Mouse (Mus musculus): ENCODE measurements at regions not wholly inside any gene's neighbourhood (a gene's known extent, or its start where the extent isn't known, plus 50 kb on each side); places are given as distances from the start of the nearest gene placed in this dataset.

DNA sequence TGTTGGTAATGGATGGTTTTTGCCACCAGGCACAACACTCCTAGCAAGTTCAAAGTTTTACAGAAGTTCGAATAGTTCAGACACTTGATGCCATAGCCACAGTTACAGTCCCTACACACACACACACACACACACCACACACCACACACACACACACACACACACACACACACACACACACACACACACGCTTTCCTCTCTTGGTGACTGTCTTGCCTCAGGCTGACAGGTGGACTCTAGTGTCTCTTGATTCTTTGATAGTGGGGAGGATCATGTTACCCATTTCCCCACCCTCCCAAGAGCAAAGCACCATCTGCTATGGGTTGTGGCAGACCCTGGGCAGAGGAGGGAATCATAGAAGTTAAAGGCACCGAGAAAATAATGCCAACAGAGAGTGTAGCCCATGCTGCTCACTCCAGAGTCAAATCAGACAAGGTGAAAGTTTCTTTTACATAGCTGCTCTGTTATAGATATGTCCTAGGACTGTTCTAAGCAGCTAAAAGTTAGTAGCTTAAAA, 75.9 kb downstream of the Klhl25 start:
- DNase-seq (ENCODE audit: extremely low read depth, insufficient read length, low spot score) = no peak

DNA sequence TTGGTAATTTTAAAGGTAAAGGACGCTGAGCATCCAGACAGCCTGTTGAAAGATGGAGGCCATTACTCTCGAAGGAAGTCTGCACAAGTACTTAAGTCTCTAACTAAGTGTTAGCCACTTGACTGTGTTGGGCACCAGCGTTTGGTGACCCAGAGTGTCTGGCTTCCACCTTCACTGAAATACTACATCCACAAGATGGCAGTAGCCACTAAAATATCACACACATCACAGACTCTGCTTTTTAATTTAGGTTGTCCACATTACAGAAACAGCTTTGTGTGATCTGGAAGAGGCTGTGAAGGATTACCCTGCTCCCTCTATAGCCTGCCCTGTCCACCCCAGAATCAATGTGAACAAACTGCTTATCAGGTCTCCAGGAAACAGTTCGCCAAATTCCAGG, 79.4 kb downstream of the Klhl25 start:
- DNase-seq (ENCODE audit: extremely low read depth, insufficient read length, low spot score) = no peak

DNA sequence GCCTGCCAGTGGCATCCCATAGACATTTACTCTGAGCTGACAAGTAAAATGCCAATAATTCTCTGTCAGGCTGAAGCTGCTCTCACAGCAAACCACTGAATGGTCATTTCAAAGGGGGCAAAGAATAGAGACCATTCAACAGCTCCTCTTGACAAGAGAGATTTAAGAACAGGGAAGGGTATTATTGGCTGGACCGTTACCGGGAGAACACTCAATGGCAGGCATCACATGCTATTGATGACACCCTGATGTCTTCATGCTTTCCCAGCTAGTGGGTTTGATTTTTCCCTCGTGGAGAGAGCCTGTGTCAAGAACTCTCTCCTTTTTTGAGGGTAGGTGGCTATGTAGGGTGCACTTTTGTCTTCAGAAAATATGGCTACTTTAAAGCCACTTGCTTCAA, 95.7 kb downstream of the Klhl25 start:
- no peak for DNase-seq (ENCODE audit: extremely low read depth, insufficient read length, low spot score)

DNA sequence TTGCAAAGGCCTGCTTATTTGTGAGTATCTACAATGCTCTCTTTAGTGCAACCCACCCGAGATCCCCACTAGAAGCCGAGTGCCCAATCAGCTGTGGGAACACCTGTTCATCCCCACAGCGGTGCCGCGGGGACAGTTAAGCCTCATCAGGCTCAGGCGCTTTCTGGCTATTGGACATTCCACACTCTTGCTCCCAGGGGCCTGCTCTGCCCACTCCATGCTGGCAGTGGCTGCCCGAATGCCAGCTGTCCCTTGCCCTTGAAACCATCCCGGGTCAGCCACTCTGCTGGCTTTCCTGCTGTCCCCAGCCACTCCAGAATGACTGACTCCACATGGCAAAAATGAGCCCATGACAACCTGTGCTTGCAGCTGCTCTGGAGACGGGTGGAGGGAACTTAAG, 107.6 kb downstream of the Klhl25 start:
- DNase-seq (ENCODE audit: extremely low read depth, insufficient read length, low spot score) = peak; percentile 2

DNA sequence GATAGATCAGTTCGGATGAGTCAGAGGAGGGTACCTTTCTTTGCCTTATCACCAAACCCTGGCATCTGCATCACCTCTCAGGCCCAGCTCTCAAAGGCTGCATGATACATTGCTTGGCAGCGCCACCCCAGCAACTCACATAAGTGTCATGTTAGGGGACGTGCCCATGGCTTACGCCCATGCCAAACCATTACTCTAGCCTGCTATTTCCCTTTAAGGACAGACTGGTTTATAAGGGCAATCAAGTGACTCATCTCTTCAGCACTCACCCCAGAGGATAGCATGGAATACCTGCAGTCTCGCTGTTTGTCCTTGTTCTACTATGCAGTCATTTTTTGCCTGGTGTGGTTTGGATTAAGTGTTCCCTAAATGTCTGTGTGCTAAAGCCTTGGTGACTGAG, 109.3 kb downstream of the Klhl25 start:
- DNase-seq (ENCODE audit: extremely low read depth, insufficient read length, low spot score) = no peak

DNA sequence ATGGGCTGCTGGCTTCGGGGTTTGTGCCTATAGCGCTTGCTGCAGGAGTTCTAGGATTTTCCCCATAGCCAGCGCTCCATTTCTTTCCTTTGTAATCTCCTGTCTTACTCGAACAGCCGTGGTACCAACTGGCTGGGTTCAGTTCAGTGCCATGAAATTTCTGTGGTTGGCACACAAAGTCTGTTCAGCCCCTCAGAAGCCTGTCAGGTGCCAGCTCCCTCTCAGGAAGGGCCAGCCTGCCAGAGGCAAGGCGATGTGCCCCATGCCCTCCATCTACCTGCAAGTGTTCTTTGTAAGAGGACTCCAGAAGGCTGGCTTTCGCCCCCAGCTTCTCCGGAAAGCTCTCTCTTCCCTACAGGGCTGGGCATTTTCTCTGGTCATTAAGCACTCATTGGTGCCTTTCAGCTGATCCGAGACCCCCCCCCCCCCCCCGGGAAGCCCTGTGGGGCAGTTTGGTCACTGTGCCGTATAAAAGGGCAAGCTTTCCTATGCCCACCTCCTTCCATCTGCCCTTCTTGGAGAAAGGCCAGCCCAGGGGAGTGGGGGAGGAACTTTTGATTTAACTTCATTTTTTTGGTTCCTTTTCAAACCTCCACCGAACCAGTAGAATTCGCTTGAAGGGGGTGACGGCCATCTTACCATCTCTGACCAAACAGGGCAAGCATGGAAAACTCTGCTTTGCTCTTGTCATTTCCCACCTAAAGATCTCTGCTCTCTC, 112.0 kb downstream of the Klhl25 start:
- DNase-seq (ENCODE audit: extremely low read depth, insufficient read length, low spot score) = no peak

DNA sequence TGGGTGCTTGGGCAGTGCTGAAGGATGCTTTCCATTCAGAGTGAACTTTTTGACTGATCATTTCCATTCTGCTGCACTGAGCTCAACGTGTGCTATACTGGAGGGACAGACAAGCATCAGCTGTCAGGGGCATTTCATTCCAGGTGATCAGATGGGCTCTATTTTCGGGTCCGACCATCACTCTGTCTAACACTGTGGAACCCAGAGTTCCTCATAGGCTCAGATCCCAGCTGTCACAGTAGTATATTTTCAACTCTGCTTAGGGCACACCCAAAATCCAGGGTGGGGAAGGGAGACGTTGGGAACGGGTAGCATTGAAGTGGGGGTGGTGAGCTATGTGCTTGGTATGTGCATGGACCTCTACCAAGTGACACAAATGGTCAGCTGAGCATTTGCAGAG, 120.1 kb downstream of the Klhl25 start:
- no peak for DNase-seq (ENCODE audit: extremely low read depth, insufficient read length, low spot score)

DNA sequence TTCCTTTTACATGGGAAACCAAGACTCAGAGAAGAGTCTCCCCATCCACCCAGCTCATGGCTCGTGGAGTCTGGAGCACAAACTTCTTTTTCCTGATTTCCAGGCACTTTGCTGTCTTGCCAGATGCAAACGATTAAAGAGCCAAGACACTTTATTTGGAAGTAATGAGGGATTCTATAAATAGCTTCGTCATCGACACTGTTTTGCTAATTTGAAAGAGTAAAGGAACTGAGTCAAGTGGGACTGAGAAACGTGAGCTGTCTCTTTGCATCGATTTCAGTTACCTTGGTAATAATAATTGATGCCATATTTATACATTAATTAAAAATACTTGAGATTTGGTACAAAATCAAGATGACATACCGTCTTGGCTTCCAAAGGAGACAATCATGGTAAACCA, 122.8 kb downstream of the Klhl25 start:
- DNase-seq (ENCODE audit: extremely low read depth, insufficient read length, low spot score) = no peak

DNA sequence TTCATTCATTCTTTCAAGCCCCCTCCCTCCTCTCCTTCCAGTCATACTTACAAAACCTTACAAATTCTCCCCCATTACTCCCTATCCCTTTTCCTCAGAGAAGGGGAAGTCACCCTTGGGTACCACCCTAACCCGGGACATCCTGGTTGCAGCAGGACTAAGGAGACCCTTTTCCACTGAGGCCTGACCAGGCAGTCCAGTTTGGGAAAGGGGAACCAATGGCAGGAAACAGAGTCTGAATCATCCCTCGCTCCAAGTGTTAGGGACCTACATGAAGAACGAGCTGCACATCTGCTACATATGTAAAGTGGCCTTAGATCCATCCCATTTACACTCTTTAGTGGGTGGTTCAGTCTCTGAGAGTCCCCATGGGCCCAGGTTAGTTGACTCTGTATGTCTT, 123.6 kb downstream of the Klhl25 start:
- DNase-seq (ENCODE audit: extremely low read depth, insufficient read length, low spot score) = no peak

DNA sequence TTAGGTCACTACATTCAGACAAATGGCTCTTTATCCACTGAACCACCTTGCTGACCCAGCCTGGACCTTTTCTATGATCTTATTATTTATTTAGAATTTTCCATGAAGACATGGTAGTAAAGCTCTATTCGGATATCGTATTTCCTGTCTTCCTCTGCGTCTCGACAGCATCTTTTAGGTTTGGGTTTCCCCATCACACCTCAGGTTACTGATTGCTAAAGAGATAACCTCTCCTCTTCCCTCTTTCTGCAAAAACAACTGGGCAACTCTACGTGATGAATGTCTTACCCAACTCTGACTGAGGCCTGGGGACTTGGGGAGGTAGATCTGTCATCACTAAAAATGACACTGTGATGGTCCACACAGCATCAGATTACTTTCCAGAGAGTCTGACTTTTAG, 133.4 kb downstream of the Klhl25 start:
- no peak for DNase-seq (ENCODE audit: extremely low read depth, insufficient read length, low spot score)

DNA sequence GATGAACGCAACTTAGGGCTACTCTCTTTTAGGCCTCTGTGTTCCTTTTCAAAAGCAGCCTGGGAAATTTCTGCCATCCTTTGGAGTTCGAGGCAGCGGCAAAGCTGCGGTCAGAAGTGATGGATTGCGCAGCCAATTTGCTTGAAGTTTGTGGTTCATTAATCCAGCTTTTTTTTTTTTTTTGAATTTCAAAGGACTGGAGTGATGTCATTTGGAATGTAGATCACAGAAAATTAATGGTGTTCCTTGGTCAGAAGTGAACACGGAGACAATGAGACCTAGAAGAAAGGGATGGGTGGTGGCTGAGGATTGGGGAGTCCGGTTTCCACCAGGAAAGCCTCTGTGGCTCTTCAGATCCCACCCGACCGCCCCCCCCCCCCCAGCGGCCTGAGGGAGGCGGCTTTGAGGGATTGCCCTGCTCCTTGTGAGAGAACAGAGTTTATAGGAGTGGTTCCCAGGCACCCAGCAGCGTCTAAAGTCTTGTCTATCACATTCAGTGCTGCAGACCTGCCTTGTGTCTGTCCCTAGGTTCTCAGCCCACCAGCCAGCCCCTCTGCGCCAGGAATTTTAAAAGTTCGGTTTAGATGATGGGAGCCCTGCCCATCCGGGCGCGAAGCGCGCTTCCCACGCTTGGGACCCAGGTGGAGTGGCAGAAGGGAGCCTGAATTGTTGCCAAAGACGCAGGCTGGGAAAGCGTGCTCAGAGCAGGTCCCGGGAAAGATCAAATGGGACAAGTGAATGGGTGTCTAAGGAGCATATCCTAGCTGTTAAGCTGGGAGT, 135.1 kb downstream of the Klhl25 start:
- DNase-seq (ENCODE audit: extremely low read depth, insufficient read length, low spot score) = no peak

DNA sequence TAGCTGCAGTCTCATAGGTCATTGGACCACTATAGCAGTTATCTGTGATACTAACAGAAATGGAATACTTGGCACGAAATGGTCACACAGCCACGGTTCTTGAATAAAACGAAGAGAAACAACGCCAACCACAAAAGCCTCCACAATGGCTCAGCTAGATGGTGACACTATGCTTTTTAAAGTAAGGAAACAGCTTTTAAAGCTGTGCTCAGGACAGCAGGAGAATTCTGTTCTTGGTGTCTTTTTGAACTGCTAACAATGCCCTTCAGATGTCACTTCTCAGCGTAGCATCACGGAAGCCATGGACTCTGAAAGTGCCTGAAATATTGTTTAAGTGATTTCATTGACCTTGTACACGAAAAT, 135.7 kb downstream of the Klhl25 start:
- no peak for DNase-seq (ENCODE audit: extremely low read depth, insufficient read length, low spot score)

DNA sequence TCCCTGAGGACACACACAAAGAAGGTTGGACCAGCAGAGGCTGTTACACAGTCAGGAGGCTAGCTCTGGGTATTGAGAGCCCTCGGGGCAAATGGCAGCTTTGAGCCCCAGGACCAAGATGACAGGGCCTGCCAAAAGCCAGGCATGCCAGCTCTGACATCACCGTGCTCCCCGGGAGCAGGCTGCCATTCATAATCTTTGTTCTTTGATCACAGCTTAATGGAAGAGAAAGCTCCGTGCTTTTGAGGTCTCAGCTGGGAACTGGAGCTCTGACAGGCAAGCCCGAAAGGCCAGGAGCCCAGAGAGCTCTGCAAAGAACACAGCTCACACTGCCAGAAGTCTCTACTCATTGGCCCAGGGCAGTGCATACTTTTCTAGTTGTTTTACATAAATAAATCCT, 150.7 kb downstream of the Klhl25 start:
- DNase-seq (ENCODE audit: extremely low read depth, insufficient read length, low spot score) = no peak

DNA sequence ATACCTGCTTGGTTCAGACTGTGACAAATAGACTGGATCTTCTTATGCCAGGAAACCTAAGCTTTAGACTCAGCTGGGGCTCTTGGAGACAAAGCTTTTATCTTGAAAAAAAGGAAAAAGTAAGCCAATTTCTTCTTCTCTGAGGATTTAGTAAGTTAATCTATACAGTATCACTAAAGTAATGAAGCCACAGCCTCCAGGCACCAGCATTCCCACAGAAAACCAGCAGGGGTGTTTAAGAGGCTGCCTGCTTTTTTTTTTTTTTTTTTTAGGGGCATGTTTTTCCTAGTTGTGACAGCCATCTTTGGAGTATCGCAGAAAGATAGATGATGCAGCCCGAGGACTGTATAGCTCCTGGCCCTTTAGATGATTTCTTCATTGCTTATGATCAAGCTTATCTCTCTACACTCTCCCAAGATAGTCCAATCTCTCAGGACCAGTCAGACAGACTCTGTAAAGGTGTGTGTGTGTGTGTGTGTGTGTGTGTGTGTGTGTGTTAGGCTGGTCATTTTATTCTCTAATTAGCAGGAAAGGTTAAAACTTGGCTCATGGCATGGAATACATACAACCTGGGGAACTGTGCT, 151.3 kb downstream of the Klhl25 start:
- no peak for DNase-seq (ENCODE audit: extremely low read depth, insufficient read length, low spot score)

DNA sequence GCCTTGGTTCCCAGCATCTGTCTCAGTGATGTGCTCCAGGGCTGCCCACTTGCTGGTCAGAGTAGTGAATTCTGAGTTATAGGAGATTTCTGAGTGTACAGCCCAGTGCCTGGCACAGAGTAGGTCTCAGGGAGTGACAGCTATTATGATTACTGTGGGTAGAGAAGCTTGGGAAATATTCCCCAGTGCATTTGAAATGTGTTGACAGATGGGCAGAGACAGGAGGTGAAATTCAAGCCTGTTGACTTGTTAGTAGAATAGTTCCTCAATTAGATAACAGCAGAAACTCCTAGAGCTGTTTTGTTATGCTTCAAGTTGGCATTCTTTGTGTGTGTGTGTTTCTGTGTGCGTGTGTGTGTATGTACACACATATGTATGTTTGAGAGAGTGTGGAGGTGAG, 152.9 kb downstream of the Klhl25 start:
- no peak for DNase-seq (ENCODE audit: extremely low read depth, insufficient read length, low spot score)

DNA sequence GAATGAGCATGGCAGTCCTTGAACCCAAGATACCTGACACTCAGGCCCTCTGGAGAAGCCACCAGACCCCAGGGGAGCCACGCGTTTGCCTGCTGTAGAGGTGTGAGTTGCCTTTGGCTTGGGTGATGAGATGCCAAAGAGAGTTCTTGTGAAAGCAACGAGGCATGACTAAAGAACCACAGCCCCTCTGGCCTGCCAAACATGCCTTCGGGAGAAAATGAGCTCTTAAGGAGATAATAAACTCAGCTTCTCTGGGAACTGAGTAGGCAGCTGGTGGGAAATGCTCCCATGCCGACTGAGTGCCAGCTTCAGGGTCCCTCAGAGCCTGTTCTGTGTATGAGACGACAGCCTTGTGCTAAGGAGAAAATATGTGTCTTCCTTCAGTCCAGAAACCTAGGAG, 160.1 kb downstream of the Klhl25 start:
- DNase-seq (ENCODE audit: extremely low read depth, insufficient read length, low spot score) = no peak

DNA sequence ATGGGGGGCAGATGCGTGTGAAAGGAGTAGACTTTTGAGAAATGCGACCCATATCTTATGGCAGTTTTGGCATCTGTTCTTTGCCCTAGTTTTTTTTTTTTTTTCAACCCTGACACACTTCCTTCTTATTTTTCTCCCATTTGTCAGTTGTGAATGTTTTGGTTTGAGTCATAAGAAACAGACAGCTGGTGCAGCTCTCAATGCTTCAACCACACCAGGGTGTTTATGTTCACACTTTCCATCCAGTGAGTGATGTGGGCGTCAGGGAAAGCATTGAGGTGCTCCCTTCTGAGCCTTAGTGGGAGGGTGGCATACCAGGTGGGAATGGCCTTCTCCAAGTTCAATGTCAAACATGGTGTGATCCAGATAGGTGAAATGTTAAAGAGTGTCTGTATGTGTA, 181.9 kb upstream of the Agbl1 start:
- no peak for DNase-seq (ENCODE audit: extremely low read depth, insufficient read length, low spot score)

DNA sequence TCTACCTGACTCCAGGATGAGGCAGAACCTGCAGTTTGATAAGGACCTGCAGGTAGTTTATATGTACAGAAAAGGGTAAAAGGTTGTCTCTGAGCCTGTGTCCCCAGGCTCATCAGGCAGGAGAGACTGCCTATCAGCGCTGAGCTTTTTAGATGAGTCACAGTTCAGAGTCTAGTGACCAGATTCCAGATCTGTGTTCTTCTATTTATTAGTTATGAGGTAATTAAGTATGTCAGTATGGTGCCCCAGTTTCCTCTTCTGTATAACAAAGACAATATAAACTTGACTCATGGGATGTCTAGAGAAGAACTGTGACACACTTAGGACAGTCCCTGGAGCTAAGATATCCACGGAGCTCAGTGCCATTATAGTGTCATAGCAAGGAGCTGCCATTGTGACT, 180.3 kb upstream of the Agbl1 start:
- no peak for DNase-seq (ENCODE audit: extremely low read depth, insufficient read length, low spot score)

DNA sequence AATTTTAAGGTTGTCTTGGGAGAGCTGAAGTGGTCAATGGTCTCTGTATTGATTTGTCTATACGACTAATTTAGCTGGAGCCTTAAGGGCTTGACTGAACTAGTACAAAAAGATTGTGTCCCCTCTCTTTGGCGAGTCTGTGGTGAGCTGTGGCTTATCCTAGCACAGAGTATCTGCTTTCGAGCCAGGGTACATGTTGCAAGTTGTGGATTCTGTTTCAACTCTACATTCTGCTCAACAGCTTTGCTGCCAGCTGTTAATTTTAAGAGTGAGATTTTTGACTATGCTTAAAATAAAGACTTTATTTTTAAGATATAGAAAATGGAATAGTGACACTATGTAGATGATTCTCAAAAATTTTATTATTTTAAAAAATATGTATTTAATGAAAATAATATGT, 175.8 kb upstream of the Agbl1 start:
- no peak for DNase-seq (ENCODE audit: extremely low read depth, insufficient read length, low spot score)

DNA sequence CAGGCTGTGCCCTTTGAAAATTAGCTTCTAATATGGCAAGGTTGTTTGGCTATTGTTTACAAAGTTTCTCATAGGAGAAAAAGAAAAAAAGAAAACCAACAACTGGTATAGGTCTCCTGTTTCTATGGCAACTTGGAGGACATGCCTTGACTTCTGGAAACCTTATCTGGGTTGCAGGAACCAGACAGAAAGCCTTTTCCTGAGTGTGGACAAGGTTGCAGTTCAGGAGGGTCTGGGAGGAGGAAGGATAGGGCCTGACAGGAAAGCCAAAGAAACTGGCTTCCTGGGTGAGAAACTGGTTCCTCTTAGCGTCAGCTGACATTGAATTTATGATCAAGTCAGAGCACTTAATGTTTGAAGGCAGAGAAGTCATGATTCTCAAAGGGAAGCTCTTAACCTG, 130.5 kb upstream of the Agbl1 start:
- DNase-seq (ENCODE audit: extremely low read depth, insufficient read length, low spot score) = no peak

DNA sequence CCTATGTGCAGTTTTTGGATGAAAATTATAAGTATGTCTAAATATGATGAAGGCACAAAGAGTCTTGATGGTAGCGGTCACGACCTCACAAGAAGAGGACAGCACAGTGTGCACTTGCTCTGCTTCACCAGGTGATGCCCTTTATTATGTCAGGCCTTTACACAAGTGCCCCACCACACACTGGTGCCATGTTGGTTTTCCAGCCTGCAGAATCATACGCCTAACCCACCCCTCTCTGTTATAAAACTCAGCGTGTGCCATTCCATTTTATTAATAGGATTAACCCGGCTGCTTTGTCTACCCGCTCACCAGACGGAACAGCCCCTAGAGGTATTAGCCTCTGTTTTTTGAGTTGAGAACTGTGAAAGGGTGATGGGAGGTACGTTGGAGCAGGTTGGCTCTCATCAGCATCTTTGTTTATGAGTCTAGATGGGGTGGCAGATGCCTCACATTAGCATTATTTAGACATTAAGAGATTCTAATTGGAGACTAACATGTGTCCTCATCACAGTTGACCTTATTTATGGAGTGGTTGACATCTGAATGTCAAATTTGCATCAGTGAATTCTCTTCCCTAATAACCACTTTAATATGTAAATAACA, 108.3 kb upstream of the Agbl1 start:
- DNase-seq (ENCODE audit: extremely low read depth, insufficient read length, low spot score) = no peak
